Mouse (Mus musculus): Measurements from ENCODE around the gene Mical2.

Gene Mical2

GRCm38 (mm10) chr7:112457373-112457772 lies 231.7 kb downstream of the Mical2 start:
- no peak for DNase-seq (ENCODE audit: low spot score)

DNA sequence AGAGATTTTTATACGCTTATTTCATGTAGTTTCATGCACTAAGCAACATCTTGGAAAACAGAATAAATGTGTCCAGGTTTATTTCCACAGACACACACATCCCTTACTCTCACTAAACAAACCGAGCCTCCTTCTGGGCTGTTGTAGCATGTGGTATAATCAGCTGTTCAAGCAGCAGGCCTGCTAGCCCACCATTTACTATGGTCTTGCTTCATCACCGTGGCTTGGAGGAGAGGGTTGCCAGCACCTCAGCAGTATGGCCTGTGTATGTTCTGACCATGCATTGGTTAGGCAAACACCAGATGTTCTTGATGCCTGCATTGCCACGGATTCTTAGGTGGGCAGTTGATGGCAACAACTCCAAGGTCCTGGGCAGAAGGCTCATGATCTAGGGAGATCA lies 232.3 kb downstream of the Mical2 start:
- DNase-seq (ENCODE audit: low spot score) = no peak

GRCm38 (mm10) chr7:112458440-112458839 lies 232.8 kb downstream of the Mical2 start:
- peak; percentile 60 for DNase-seq (ENCODE audit: low spot score)

Measured in testis, postnatal 10 days (tissue).